Mouse (Mus musculus) effector memory CD4-positive, alpha-beta T cell, adult 5 months (primary cell): ENCODE data around the gene Gm9. TPM values are rescaled to one million over a fixed set of nuclear protein-coding genes. Genes with fewer than 3 reads are reported as not detected.

Experiments
- polyA plus RNA-seq: library from polyadenylated mRNA; unstranded; fragments of 100-300 nt; shearing (Covaris generic); gene quantifications from one replicate; pipeline ENCODE4 v1.2.1, GENCODE M21; 2017

The Gm9 gene
- not detected for polyA plus RNA-seq

DNA sequence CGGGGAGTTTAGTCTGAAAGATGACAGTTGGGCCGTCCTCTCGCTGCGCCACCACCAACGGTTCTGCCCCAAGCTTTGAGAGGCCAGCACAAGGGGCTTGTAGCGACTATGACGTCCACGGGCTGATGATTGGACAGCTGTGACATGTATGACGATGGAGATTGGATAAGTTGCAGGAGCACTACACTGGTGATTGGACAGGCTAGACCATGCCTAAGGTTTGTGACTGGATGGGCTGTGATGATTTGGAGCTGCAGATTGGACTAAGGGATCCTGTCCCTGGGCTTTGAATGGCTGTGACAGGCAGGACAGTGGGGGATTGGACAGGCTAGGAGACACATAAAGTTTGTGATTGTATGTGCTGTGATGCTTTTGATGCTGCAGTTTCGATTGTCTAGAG lies at the start of gene Gm9:
Gene Gm9 (minus strand): TSS at position 101 of the 400 bp plus-strand sequence.

DNA sequence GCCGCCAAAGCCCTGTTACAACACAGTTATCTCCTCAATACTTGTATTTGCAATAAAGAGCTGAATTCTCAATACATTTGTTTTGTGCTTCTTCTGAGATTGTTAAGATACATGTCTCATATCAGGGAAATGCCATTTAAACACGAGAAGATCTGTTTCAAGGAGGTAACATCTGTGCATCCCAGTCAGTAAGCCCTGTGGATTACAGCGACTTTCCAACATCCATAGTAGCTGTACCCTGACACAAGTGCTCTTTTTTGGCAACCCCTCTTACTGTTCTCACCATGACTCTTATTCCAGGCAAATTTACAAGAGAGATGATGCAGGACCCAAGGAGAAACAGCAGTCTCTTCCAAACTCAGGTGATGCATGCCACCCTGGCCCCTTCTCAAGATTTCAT lies 38.8 kb upstream of the Gm9 start, which contains the start of gene Rhox3a:
Gene Rhox3a (plus strand): TSS at position 301 of the 400 bp plus-strand sequence.

DNA sequence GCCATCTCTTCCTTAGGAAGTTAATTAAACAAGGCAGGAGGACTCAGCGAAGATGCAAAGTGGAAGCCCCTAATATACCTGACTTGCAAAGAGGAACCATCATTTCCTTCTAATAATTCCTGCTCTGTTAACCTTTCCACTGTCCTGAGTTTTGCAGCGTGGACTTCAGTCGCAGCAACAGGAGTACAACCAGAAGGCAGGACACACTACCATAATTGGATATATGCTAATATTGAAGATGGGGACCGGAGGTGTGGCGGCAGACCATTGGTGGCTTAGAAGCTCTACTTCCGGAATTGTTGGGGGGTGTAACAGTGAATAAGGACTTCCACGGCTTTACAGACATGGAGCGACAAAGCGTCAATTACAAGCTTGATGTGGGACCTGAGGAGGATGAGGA lies 33.8 kb upstream of the Gm9 start, which contains the start of gene Rhox2a:
Gene Rhox2a (plus strand): TSS at position 301 of the 400 bp plus-strand sequence.

DNA sequence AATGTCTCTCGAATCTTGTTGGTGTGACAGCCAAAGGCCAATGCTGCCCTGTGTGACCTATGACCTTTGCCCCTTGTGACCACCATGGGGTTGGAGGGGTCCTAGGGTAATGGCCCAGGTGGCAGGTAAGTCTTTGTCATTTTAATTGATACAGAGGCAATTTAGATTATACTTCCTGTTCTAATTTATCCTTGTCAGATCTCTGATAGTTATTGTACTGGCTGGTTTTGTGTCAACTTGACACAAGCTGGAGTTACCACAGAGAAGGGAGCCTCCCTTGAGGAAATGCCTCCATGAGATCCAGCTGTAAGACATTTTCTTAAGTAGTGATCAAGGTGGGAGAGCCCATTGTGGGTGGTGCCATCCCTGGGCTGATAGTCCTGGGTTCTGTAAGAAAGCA lies 11.3 kb upstream of the Gm9 start, which contains the start of gene Rhox1:
Gene Rhox1 (minus strand): TSS at position 101 of the 400 bp plus-strand sequence.

DNA sequence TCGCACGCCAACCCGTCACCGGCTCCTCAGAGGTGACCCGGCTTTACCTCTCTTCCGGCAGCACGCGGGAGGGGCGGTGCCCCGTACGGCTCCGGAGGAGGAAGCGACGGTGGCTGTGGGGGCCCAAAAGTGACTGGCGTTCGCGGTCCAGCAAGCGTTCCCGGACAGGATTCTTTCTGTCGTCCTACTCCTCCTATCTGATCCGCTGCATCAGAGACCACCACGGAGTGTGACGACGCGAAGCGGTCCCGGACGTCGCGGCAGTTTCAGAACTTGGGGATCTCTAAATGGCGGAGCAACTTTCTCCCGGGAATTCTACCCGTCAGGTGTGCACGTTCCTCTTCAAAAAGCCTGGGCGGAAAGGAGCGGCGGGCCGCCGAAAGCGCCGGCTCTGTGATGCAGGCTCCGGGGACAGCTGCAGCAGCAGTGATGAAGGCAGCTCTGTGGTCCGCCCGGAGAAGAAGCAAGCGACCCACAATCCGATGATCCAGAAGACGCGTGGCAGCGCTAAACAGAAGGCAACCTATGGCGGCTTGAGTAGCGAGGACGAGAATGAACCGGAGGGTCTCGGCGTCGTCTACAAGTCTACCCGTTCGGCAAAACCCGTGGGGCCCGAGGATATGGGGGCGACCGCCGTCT lies 19.6 kb downstream of the Gm9 start, which contains the start of the genes Ndufa1 and Rnf113a1:
Gene Ndufa1 (minus strand): TSS at position 59 of the 639 bp plus-strand sequence.
Gene Rnf113a1 (plus strand): TSS at position 141 of the 639 bp plus-strand sequence.

DNA sequence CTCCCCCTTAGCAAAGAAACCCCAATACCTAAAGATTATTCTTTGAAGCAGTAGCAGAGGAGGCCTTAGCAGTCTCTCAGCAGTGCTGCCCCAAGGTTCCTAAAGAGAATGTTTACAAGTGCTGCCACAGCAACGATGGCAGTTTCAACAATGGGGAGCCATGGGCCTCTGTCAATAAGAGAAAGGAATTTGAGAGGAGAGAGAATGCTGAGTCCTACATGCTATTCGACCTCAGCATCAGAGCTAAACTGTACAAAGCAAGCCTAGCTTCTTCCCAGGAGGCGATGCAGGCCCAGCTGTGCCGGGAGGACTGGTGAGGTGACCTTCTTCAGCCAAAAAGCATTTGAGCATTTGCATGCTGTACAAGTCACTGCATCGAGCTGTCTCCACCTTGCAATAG lies 42.1 kb downstream of the Gm9 start, which contains the start of gene Akap14:
Gene Akap14 (minus strand): TSS at position 101 of the 400 bp plus-strand sequence.

Other genes starting within 250 kb of the Gm9 start
- 131 TPM for gene Sept6, start 219.2 kb downstream of the Gm9 start, polyA plus RNA-seq
- gene Sowahd, start 162.2 kb downstream of the Gm9 start, polyA plus RNA-seq, result not detected
- gene Rpl39, start 125.6 kb downstream of the Gm9 start, polyA plus RNA-seq, result 478 TPM
- 11.3 TPM for gene Upf3b, start 100.7 kb downstream of the Gm9 start, polyA plus RNA-seq
- 18.2 TPM for gene Nkap, start 84.2 kb downstream of the Gm9 start, polyA plus RNA-seq
- not detected for gene Akap14, start 42.2 kb downstream of the Gm9 start, polyA plus RNA-seq
- 169 TPM for gene Ndufa1, start 19.9 kb downstream of the Gm9 start, polyA plus RNA-seq
- 3.3 TPM for gene Rnf113a1, start 19.8 kb downstream of the Gm9 start, polyA plus RNA-seq
- not detected for gene Rhox1, start 11.2 kb upstream of the Gm9 start, polyA plus RNA-seq
- not detected for gene Rhox2a, start 33.9 kb upstream of the Gm9 start, polyA plus RNA-seq
- not detected for gene Rhox3a, start 38.9 kb upstream of the Gm9 start, polyA plus RNA-seq
- not detected for gene Rhox4a, start 54.3 kb upstream of the Gm9 start, polyA plus RNA-seq
- gene Rhox3a2, start 169.0 kb upstream of the Gm9 start, polyA plus RNA-seq, result not detected
- gene Rhox4a2, start 179.8 kb upstream of the Gm9 start, polyA plus RNA-seq, result not detected
- gene Rhox2b, start 201.0 kb upstream of the Gm9 start, polyA plus RNA-seq, result not detected
- not detected for gene Rhox4b, start 221.5 kb upstream of the Gm9 start, polyA plus RNA-seq
- gene Rhox2c, start 242.6 kb upstream of the Gm9 start, polyA plus RNA-seq, result not detected
- not detected for gene Rhox3c, start 247.5 kb upstream of the Gm9 start, polyA plus RNA-seq